Mouse (Mus musculus) heart, embryonic 16.5 days (tissue): ENCODE data around the gene Med23. TPM values are rescaled to one million over a fixed set of nuclear protein-coding genes. Genes with fewer than 3 reads are reported as not detected.

ENCODE experiments used
- ATAC-seq: fragments of 200-750 bp; cut with Nextera tagmentation; replicated peaks from 2 replicates; pipeline ENCODE4 v1.8.0; 2017; ENCODE audit warnings: moderate number of reproducible peaks; ENCODE audit not compliant: insufficient read depth, low FRiP score; ENCODE audit errors: extremely low read depth
- H3K27ac ChIP-seq: fragments of 300-500 bp; sonication (generic); 2 replicates; pipeline ENCODE4 v1.5.1; 2014; ENCODE audit warnings: mild to moderate bottlenecking, low read length, control low read depth, moderate library complexity
- H3K27me3 ChIP-seq: fragments of 300-500 bp; sonication (generic); 2 replicates; pipeline ENCODE4 v1.6.1; 2014; ENCODE audit warnings: low read length, mixed read lengths; ENCODE audit not compliant: control insufficient read depth, insufficient read depth
- H3K36me3 ChIP-seq: fragments of 300-500 bp; sonication (generic); 2 replicates; pipeline ENCODE4 v1.6.1; 2014; ENCODE audit not compliant: control insufficient read depth, insufficient read depth
- H3K4me1 ChIP-seq: fragments of 300-500 bp; sonication (generic); 2 replicates; pipeline ENCODE4 v1.6.1; 2014; ENCODE audit warnings: low read length, mixed read lengths; ENCODE audit not compliant: control insufficient read depth, insufficient read depth
- H3K4me2 ChIP-seq: fragments of 300-500 bp; sonication (generic); 2 replicates; pipeline ENCODE4 v1.6.1; 2014; ENCODE audit warnings: low read depth, mild to moderate bottlenecking, control low read depth, low read length
- H3K4me3 ChIP-seq: fragments of 300-500 bp; sonication (generic); 2 replicates; pipeline ENCODE4 v1.5.1; 2014; ENCODE audit warnings: mild to moderate bottlenecking, control low read depth, low read length
- H3K9ac ChIP-seq: fragments of 300-500 bp; sonication (generic); 2 replicates; pipeline ENCODE4 v1.6.1; 2014; ENCODE audit warnings: low read length, control low read depth
- H3K9me3 ChIP-seq: fragments of 300-500 bp; sonication (generic); replicated peaks from 2 replicates; pipeline ENCODE4 v1.6.1; 2016; ENCODE audit warnings: low read length; ENCODE audit not compliant: control insufficient read depth
- WGBS: fragments of 180-500 bp; shearing (Covaris S2); extraction: QIAGEN DNeasy Blood & Tissue Kit; methylation state at CpG from one replicate; pipeline ENCODE4 v1.1.7; 2014; 5-methylcytosine and 5-hydroxymethylcytosine counted together
- polyA plus RNA-seq: library from polyadenylated mRNA; unstranded; fragments of >200 nt; fragmentation: Nextera tagmentation; extraction: Ambion mirVana; gene quantifications from 2 replicates; pipeline ENCODE4 v1.2.1, GENCODE M21; 2015

Med23 gene
- 11.6 and 12.7 TPM in 2 replicates for polyA plus RNA-seq

DNA sequence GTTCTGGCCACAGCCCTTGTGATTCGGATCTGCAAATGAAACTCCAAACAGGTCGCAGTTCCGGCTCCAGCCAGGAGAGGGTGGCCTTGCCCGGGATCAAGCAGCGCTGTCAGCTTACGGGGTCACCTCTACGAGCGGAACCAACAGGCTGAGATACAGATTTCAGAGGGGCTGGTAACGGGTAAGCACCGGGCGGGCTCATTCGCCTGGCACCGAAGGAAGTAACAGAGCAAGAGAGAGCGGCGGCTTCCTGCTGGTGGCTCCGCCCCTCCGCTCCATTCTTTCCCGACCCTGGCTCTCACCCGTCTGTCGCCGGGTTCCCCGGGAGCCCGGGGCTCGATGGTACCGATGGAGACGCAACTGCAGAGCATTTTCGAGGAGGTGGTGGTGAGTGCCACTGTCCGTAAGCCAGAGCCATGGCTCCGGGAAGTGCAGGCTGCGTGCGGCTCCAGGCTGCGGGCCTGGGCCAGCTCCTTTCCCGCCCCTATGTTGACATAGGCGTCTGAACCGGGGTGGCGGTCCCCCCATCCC, at the start of gene Med23:
Gene Med23, plus strand, starts transcription at position 227 of the 531 bp plus-strand sequence.
- no peaks in the 10 kb centered on the region for H3K9me3 ChIP-seq
- peak; percentile 99 for ATAC-seq
- no peaks in the 10 kb centered on the region for H3K27me3 ChIP-seq
- peaks cover 3% of the 10 kb centered on the region; the same call in 1 of the 2 replicates for H3K4me1 ChIP-seq
- WGBS, result under 1% methylated on average over 36 of the region's 36 CpGs
- H3K4me2 ChIP-seq, result peak within 1 kb of the TSS; percentile 79
- H3K4me3 ChIP-seq, result peak within 1 kb of the TSS; percentile 97
- peak within 1 kb of the TSS; percentile 97 for H3K9ac ChIP-seq
- H3K36me3 ChIP-seq, result peaks cover 21% of the 10 kb centered on the region
- H3K27ac ChIP-seq, result 0 out of 2 replicates have a peak within 1 kb of the TSS, but pooled peaks have one; percentile 42

DNA sequence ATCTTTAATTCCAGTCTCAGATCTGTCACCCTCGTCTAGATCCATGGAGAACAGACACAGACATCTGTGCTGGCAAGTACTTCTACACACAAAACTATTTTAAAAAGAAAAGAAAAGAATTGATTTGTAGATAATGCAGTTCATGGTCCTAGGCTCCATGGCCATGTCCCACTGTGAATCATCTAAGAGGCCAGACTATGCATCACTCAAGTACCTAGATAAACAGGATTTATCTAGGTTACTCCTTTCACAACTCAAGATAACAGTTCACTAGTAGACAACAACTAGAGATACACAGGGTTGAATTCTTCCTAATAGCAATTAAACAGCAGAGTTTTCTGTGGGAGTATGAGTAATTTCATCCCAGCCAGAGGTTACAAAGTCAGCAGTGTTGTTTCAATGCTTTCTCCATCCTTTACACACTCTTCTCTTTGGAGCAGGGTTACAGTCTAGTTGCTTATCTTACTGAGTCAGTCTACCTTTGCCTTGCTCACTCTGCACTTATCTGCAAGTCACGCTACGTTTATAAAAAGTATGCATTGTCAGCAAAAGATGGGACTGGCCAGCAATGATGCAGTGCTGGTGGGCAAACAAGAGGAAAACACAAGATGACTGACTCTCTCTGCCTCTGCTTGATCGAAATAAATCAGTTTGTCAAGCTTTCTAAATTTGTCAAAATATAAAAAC, 47.7 kb upstream of the Med23 start:
- Histone ChIP-seq H3K36me3 (no peaks in the 10 kb centered on the region), H3K9me3 (no peaks in the 10 kb centered on the region), H3K27me3 (no peaks in the 10 kb centered on the region), H3K27ac (no peak overlapping the region), H3K9ac (no peak overlapping the region), H3K4me2 (no peak overlapping the region), H3K4me3 (no peak overlapping the region), H3K4me1 (0 out of 2 replicates have a peak, but pooled peaks cover 2% of the 10 kb centered on the region)
- ATAC-seq, result no peak
- 50% methylated on average over 4 of the region's 4 CpGs for WGBS

DNA sequence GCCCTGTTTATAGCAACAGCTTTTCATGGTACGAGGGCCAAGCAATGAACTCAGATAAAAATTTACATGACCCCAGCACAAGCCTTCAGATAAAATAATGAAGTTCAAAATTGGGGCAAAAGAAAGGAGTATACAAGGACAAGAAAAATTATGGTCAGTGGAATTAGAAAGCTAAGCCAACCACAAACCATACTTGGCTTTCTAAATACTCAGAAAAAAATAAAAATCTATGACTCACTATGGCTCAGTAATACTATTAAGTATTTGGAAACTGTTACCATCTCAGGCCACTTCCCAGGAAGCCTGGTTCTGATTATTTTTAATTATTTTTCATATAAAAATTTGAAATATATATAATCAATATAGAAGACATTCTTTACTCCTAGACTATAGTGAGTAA, 46.9 kb upstream of the Med23 start:
- Histone ChIP-seq H3K4me2 (no peak overlapping the region), H3K9me3 (no peaks in the 10 kb centered on the region), H3K4me3 (no peak overlapping the region), H3K4me1 (0 out of 2 replicates have a peak, but pooled peaks cover 2% of the 10 kb centered on the region), H3K27ac (no peak overlapping the region), H3K27me3 (no peaks in the 10 kb centered on the region), H3K36me3 (no peaks in the 10 kb centered on the region), H3K9ac (no peak overlapping the region)
- ATAC-seq, result no peak
- 56% methylated on average over 1 of the region's 1 CpGs for WGBS

DNA sequence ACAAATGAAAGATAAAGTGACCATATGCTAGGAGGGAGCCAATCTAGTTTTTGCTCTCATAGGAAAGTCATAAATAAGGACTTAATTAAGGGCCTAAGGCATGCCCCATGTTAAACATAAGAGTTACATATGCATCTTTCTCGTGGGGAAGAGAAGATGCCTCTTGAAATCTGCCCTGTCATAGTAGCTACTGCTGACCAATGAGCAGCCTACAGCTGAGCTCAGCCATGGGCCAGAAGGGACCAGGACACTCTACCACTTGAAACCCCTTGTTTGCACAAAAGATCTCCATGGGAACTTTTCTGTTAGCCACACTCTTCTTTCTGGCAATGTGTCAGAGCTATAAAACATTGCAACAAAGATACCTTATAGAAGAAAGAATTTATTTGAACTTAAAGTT, 46.5 kb upstream of the Med23 start:
- Histone ChIP-seq H3K4me1 (0 out of 2 replicates have a peak, but pooled peaks cover 2% of the 10 kb centered on the region), H3K4me2 (no peak overlapping the region), H3K4me3 (no peak overlapping the region), H3K36me3 (no peaks in the 10 kb centered on the region), H3K27ac (no peak overlapping the region), H3K9me3 (no peaks in the 10 kb centered on the region), H3K27me3 (no peaks in the 10 kb centered on the region), H3K9ac (no peak overlapping the region)
- no peak for ATAC-seq
- 33% methylated on average over 1 of the region's 1 CpGs for WGBS

DNA sequence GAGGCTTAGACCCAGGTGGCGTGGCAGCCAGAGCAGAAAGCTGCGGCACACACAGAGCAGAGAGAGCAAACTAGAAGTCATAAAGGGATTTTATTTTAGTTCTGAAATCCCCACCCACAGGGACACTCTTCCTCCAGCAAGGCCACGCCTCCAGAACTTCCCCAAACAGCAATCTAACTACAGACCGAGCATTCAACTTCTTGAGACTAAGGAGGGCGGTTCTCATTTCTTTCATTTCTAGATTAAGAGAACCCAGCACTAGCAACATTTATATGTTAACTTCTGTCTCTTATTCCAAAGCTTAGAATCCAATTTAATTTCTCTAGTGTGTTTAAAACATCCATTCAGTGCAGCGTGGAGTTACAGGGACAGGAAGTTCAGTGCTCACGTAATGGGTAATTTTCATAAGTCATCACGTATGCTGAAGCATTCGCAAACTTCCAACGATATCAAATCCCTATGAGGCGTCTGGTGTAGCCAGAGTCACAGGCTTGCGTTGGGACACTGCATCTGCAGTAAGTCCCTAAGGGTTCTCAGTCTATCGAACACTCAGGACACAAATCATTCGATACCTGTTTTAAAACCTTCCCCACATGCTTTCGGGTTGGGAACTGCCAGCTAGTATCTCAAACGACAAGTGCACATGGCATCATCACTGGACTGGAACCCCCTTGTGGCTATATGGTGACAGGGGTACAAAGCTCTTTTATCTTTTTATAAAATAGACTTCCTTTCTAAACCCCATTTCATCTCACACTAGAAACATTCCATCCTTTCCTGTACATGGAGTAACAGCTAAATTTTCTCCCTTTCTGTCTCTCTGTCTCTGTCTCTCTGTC, 45.9 kb upstream of the Med23 start:
- H3K36me3 ChIP-seq, result no peaks in the 10 kb centered on the region
- WGBS, result 62% methylated on average over 16 of the region's 16 CpGs
- ATAC-seq, result no peak
- H3K27me3 ChIP-seq, result no peaks in the 10 kb centered on the region
- no peak overlapping the region for H3K4me3 ChIP-seq
- no peak overlapping the region for H3K27ac ChIP-seq
- H3K4me1 ChIP-seq, result 0 out of 2 replicates have a peak, but pooled peaks cover 2% of the 10 kb centered on the region
- no peak overlapping the region for H3K4me2 ChIP-seq
- no peak overlapping the region for H3K9ac ChIP-seq
- no peaks in the 10 kb centered on the region for H3K9me3 ChIP-seq

DNA sequence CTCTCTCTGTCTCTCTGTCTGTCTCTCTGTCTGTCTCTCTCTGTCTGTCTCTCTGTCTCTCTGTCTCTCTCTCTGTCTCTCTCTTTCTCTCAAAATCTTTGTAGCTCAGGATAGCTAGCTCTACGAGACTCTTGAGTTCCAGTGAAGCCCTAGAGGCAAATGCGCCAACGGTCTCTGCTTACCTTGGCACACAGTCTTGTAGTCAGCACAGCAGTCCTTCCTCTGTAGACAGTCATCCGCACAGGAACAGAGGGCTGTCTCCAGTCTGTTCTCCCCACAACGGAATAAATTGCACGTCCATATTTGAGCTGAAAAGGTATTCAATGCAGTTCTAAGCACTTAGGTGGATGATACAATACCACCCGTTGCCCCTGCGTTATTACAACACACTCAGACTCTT, 45.2 kb upstream of the Med23 start:
- Histone ChIP-seq H3K36me3 (no peaks in the 10 kb centered on the region), H3K27me3 (no peaks in the 10 kb centered on the region), H3K4me2 (no peak overlapping the region), H3K9ac (no peak overlapping the region), H3K4me1 (0 out of 2 replicates have a peak, but pooled peaks cover 2% of the 10 kb centered on the region), H3K9me3 (no peaks in the 10 kb centered on the region), H3K27ac (no peak overlapping the region), H3K4me3 (no peak overlapping the region)
- 72% methylated on average over 8 of the region's 8 CpGs for WGBS
- no peak for ATAC-seq

DNA sequence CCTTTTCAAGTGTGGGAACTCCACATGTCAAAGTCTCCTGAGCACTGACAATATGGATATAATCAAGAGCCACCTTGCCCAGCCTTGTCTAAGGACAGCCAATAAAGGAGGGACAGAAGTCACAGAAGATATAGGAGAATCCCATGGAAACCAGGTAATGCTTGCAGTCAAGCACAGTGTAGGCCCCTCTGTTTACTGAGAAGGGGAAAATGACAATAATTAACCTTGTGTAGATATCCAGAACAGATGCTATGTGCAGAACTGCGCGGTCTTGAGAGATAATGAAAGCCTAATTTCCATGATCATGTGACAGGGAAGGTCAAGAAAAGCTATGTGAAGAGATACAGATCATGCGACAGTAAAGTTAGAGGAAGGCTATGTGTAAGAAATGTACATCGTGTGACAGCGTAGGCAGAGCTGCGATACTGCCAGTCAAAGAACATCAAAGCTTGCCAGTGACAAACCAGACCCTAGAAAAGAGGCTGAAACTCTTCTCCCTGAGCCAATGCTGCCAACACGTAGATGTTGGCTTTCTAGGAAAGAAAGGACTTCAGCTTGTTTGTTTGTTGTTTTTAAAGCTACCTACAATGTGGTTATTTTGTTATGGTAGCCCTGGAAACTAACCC, 44.2 kb upstream of the Med23 start:
- H3K9me3 ChIP-seq, result no peaks in the 10 kb centered on the region
- H3K4me3 ChIP-seq, result no peak overlapping the region
- H3K4me2 ChIP-seq, result no peak overlapping the region
- no peaks in the 10 kb centered on the region for H3K27me3 ChIP-seq
- H3K9ac ChIP-seq, result no peak overlapping the region
- 0 out of 2 replicates have a peak, but pooled peaks cover 2% of the 10 kb centered on the region for H3K4me1 ChIP-seq
- WGBS, result 82% methylated on average over 7 of the region's 7 CpGs
- no peak overlapping the region for H3K27ac ChIP-seq
- no peaks in the 10 kb centered on the region for H3K36me3 ChIP-seq
- ATAC-seq, result no peak

- Histone ChIP-seq H3K27me3 (no peaks in the 10 kb centered on the region), H3K36me3 (no peaks in the 10 kb centered on the region), H3K4me2 (no peak overlapping the region), H3K9me3 (no peaks in the 10 kb centered on the region), H3K4me1 (0 out of 2 replicates have a peak, but pooled peaks cover 2% of the 10 kb centered on the region), H3K9ac (no peak overlapping the region), H3K27ac (no peak overlapping the region), H3K4me3 (no peak overlapping the region)
- 41% methylated on average over 6 of the region's 6 CpGs for whole genome bisulfite sequencing
- no peak for ATAC-seq
Measured at GRCm38 (mm10) chr10:24826130-24826529, 43.7 kb upstream of the Med23 start.
